Mouse (Mus musculus): Measurements from ENCODE around the gene Nat8f3. TPM values are rescaled to one million over a fixed set of nuclear protein-coding genes. Genes with fewer than 3 reads are reported as not detected.

Nat8f3 gene
- not detected for total RNA-seq (2023)

GRCm38 (mm10) chr6:85765532-85765931, at the start of gene Nat8f3:
Nat8f3 (minus strand) TSS chr6:85765754.

GRCm38 (mm10) chr6:85713105-85713504, 52.4 kb downstream of the Nat8f3 start, which contains the start of gene Nat8f7:
Nat8f7 (minus strand) TSS chr6:85713205.

Other genes with a start within 250 kb of the Nat8f3 start
- gene Alms1, start 178.2 kb downstream of the Nat8f3 start, total RNA-seq (2023), result 1 to 10 TPM; 4.4 to 6.1 TPM
- gene Nat8f7, start 52.5 kb downstream of the Nat8f3 start, total RNA-seq (2023), result not detected
- not detected for gene Nat8f6, start 55.2 kb upstream of the Nat8f3 start, total RNA-seq (2023)
- not detected for gene Nat8f5, start 55.2 kb upstream of the Nat8f3 start, total RNA-seq (2023)
- not detected for gene Nat8, start 66.3 kb upstream of the Nat8f3 start, total RNA-seq (2023)
- gene Nat8f2, start 103.4 kb upstream of the Nat8f3 start, total RNA-seq (2023), result under 1 TPM; 0.18 to 0.26 TPM
- 1 to 10 TPM; 3.0 to 3.3 TPM for gene Nat8f4, start 139.1 kb upstream of the Nat8f3 start, total RNA-seq (2023)
- 10 to 100 TPM; 19.7 to 22.7 TPM for gene Tprkb, start 146.1 kb upstream of the Nat8f3 start, total RNA-seq (2023)
- gene Nat8f1, start 149.9 kb upstream of the Nat8f3 start, total RNA-seq (2023), result 1 to 10 TPM; 1.8 to 5.9 TPM
- 100 to 1,000 TPM; 207 to 241 TPM for gene Dusp11, start 195.9 kb upstream of the Nat8f3 start, total RNA-seq (2023)